Mouse (Mus musculus) thymus, adult 2 months (tissue): ENCODE measurements around the gene Hnrnpd. TPM values are rescaled to one million over a fixed set of nuclear protein-coding genes. Genes with fewer than 3 reads are reported as not detected.
A peak's percentile ranks its signal among the peaks of the same experiment; 100 is the strongest.

ENCODE experiments used
- DNase-seq: peaks from one replicate; pipeline ENCODE4 v3.0.0; 2021
- H3K27ac ChIP-seq: fragments of 200-500 bp; 2 replicates; pipeline ENCODE4 v1.5.1; 2012; ENCODE audit warnings: low read length, control low read depth; ENCODE audit not compliant: control insufficient read depth, insufficient read depth
- H3K27me3 ChIP-seq: fragments of 200-500 bp; 2 replicates; pipeline ENCODE4 v1.6.1; 2012; ENCODE audit warnings: mild to moderate bottlenecking, low read length, moderate library complexity, mixed read lengths; ENCODE audit not compliant: control insufficient read depth, insufficient read depth
- H3K36me3 ChIP-seq: fragments of 200-500 bp; 2 replicates; pipeline ENCODE4 v1.6.1; 2012; ENCODE audit warnings: mild to moderate bottlenecking, low read length, moderate library complexity; ENCODE audit not compliant: control insufficient read depth, insufficient read depth
- H3K4me1 ChIP-seq: fragments of 200-500 bp; replicated peaks from 2 replicates; pipeline ENCODE4 v1.6.1; 2012; ENCODE audit warnings: low read length; ENCODE audit not compliant: control insufficient read depth, insufficient read depth
- H3K4me3 ChIP-seq: fragments of 200-500 bp; 2 replicates; pipeline ENCODE4 v1.5.1; 2012; ENCODE audit warnings: mild to moderate bottlenecking, low read length, control low read depth, moderate library complexity; ENCODE audit not compliant: control insufficient read depth, insufficient read depth
- CTCF ChIP-seq: fragments of 200-500 bp; IDR thresholded peaks from 2 replicates; pipeline ENCODE4 v1.5.1; 2012; ENCODE audit warnings: mild to moderate bottlenecking, control low read depth, low read length, moderate library complexity, borderline replicate concordance; ENCODE audit not compliant: control insufficient read depth, poor library complexity, insufficient read depth; ENCODE audit errors: extremely low read depth
- POLR2A ChIP-seq: fragments of 200-500 bp; IDR thresholded peaks from 2 replicates; pipeline ENCODE4 v1.6.1; 2012; ENCODE audit warnings: mild to moderate bottlenecking, low read length, control low read depth, moderate library complexity; ENCODE audit not compliant: control insufficient read depth, poor library complexity, insufficient read depth; ENCODE audit errors: extremely low read depth
- WGBS: fragments of 180-500 bp; shearing (Covaris S2); methylation state at CpG from one replicate; pipeline ENCODE4 v1.1.7; 2018; 5-methylcytosine and 5-hydroxymethylcytosine counted together
- polyA plus RNA-seq: library from polyadenylated mRNA; depleted of rRNA; stranded (reverse); fragments of >200 nt; gene quantifications from 2 replicates; pipeline ENCODE4 v1.2.3, GENCODE M21; 2012

Hnrnpd gene
- polyA plus RNA-seq, 1 experiment: 62.6 TPM

GRCm38 (mm10) chr5:99941776-99942502, 36.8 kb downstream of the Hnrnpd start:
- Histone ChIP-seq H3K27me3 (no peaks in the 10 kb centered on the region), H3K36me3 (no peaks in the 10 kb centered on the region), H3K27ac (no peak overlapping the region), H3K4me1 (no peaks in the 10 kb centered on the region), H3K4me3 (no peak overlapping the region)
- DNase-seq: no peak
- TF ChIP-seq POLR2A: no peak
- no peak for TF ChIP-seq CTCF
- WGBS: 95% methylated on average over 10 of the region's 10 CpGs

GRCm38 (mm10) chr5:99941273-99941672, 37.5 kb downstream of the Hnrnpd start:
- no peaks in the 10 kb centered on the region for H3K4me1 ChIP-seq

GRCm38 (mm10) chr5:99939440-99939839, 39.3 kb downstream of the Hnrnpd start:
- no peaks in the 10 kb centered on the region for H3K36me3 ChIP-seq
- H3K4me1 ChIP-seq: no peaks in the 10 kb centered on the region
- H3K27me3 ChIP-seq: no peaks in the 10 kb centered on the region
- no peak for DNase-seq
- TF ChIP-seq CTCF (no peak), POLR2A (no peak)
- no peak overlapping the region for H3K4me3 ChIP-seq
- H3K27ac ChIP-seq: no peak overlapping the region
- 90% methylated on average over 3 of the region's 3 CpGs for WGBS

More at GRCm38 (mm10) chr5:99941273-99941672, 37.5 kb downstream of the Hnrnpd start:
- Histone ChIP-seq H3K27me3 (no peaks in the 10 kb centered on the region), H3K36me3 (no peaks in the 10 kb centered on the region), H3K27ac (no peak overlapping the region), H3K4me3 (no peak overlapping the region)
- no peak for DNase-seq
- WGBS: 95% methylated on average over 10 of the region's 10 CpGs
- TF ChIP-seq POLR2A (no peak), CTCF (no peak)

GRCm38 (mm10) chr5:99931910-99932309, 46.8 kb downstream of the Hnrnpd start:
- no peak overlapping the region for H3K27ac ChIP-seq
- H3K4me1 ChIP-seq: no peaks in the 10 kb centered on the region
- TF ChIP-seq CTCF: no peak
- no peak for TF ChIP-seq POLR2A
- no peak overlapping the region for H3K4me3 ChIP-seq
- no peak for DNase-seq
- WGBS: 89% methylated on average over 6 of the region's 6 CpGs
- no peaks in the 10 kb centered on the region for H3K27me3 ChIP-seq
- H3K36me3 ChIP-seq: no peaks in the 10 kb centered on the region

GRCm38 (mm10) chr5:99927951-99928350, 50.8 kb downstream of the Hnrnpd start:
- Histone ChIP-seq H3K27ac (no peak overlapping the region), H3K36me3 (no peaks in the 10 kb centered on the region), H3K27me3 (no peaks in the 10 kb centered on the region), H3K4me3 (no peak overlapping the region), H3K4me1 (no peaks in the 10 kb centered on the region)
- peak; percentile 58 for DNase-seq
- TF ChIP-seq CTCF: peak; percentile 45; the same call in 1 of the 2 replicates
- no peak for TF ChIP-seq POLR2A
- 62% methylated on average over 4 of the region's 4 CpGs for WGBS

GRCm38 (mm10) chr5:99922033-99922432, 56.7 kb downstream of the Hnrnpd start:
- no peaks in the 10 kb centered on the region for H3K4me1 ChIP-seq
- 87% methylated on average over 8 of the region's 8 CpGs for WGBS
- no peak overlapping the region for H3K4me3 ChIP-seq
- no peaks in the 10 kb centered on the region for H3K36me3 ChIP-seq
- no peaks in the 10 kb centered on the region for H3K27me3 ChIP-seq
- no peak for TF ChIP-seq CTCF
- no peak for TF ChIP-seq POLR2A
- H3K27ac ChIP-seq: no peak overlapping the region
- DNase-seq: no peak
